Mouse (Mus musculus): Measurements from ENCODE around the gene Nudcd3.

- TF ChIP-seq ZKSCAN1 (IDR thresholded peaks at IDR 0.05; ENCODE audit: low read depth, low read length) (no peak), CTCF (IDR thresholded peaks at IDR 0.05 in 2 of 3, conservative IDR thresholded peaks at IDR 0.05 in 1 of 3; ENCODE audit: control insufficient read depth in 1 of 3, insufficient read depth in 1 of 3, low read depth in 2 of 3, low read length in 3 of 3, poor library complexity in 1 of 3, severe bottlenecking in 1 of 3) (no peak), CHD2 (IDR thresholded peaks at IDR 0.05; ENCODE audit: low read length) (no peak), POLR2A (IDR thresholded peaks at IDR 0.05; ENCODE audit: control insufficient read depth in 1 of 2, insufficient read depth in 1 of 2, low read depth in 1 of 2, low read length in 2 of 2, poor library complexity in 1 of 2) (no peak), E2F4 (IDR thresholded peaks at IDR 0.05; ENCODE audit: borderline replicate concordance, low read depth, low read length) (no peak)
Measured at GRCm38 (mm10) chr11:6183246-6183645, 17.0 kb downstream of the Nudcd3 start.

Data from MEL (cell line).